Mouse (Mus musculus) liver, adult 2 months (tissue): Measurements from ENCODE around the gene 4930435E12Rik.

Experiments
- CTCF ChIP-seq: fragments of 200-500 bp; IDR thresholded peaks from 2 replicates; pipeline ENCODE4 v1.5.1; 2011; ENCODE audit warnings: low read depth, low read length, control low read depth
- POLR2A ChIP-seq: fragments of 200-500 bp; IDR thresholded peaks from 2 replicates; pipeline ENCODE4 v1.6.1; 2011; ENCODE audit warnings: low read length, control low read depth; ENCODE audit not compliant: insufficient read depth; ENCODE audit errors: extremely low read depth

DNA sequence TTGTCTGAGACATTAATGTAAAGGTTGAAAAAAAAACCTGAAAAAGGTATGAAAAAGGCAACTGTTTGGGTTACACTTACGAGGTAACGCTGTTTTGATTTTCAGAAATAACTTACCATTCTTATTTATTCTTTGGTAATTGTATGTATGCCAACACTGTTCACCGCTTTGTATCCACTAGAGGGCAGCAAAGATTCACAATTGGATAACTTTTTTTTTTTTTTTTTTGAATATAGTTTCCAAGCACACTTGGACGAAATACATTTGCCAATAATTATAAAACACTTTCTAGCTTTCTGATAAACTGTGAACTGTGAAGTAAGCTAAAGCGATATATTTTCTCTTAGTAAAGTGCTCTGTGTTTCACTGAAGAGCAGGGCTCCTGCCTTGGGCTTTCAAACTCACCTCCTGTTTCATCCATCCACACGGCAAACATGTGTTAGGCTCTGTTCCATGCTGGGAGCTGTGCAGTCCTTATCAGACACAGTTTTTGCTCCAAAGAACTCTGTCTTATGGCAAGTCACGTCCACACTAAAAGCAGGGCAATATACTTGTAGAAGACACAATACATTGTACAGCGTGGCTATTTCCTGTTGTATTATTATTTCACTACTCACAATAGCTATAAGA lies 29.7 kb upstream of the 4930435E12Rik start:
- TF ChIP-seq CTCF (peak; percentile 25; the same call in 1 of the 2 replicates), POLR2A (no peak)
